Mouse (Mus musculus) CD4-positive, CD25-positive, alpha-beta regulatory T cell, adult 4 months (primary cell): ENCODE results near the gene Ttc38. TPM values are rescaled to one million over a fixed set of nuclear protein-coding genes. Genes with fewer than 3 reads are reported as not detected.
"Not testable (repeated sequence)": the region's sequence is repeated elsewhere in the genome, so short reads cannot be mapped to it uniquely, and the experiment has no call there.

Experiments used
- ATAC-seq: one replicate; pipeline ENCODE4 v1.8.0; 2017
- polyA plus RNA-seq, 2 experiments: library from polyadenylated mRNA; unstranded; fragments of 100-300 nt; shearing (Covaris generic); gene quantifications; one replicate each; pipeline ENCODE4 v1.2.1; 2017

The Ttc38 gene
- polyA plus RNA-seq, 2 experiments from 2014 or later, result 17.6 to 22.4 TPM

DNA sequence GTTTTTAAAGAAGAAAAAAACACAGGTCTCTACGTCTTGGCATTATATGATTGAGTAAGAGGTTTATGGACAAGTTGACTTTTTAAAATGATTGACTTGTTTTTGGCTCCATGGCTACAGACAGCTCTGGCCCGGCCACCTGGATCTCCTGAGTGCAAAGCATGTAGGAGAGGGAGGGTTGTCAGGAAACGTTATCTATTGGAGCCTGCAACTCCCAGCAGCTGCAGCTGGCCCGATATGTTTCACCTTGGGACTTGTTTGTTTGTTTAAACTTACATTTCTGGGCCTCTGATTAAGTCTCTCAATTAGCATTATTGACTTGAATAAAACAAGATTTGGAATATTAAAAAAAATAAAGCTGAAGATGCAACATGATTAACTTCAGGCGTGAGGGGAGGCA, 5.4 kb upstream of the Ttc38 start:
- no peak for ATAC-seq

DNA sequence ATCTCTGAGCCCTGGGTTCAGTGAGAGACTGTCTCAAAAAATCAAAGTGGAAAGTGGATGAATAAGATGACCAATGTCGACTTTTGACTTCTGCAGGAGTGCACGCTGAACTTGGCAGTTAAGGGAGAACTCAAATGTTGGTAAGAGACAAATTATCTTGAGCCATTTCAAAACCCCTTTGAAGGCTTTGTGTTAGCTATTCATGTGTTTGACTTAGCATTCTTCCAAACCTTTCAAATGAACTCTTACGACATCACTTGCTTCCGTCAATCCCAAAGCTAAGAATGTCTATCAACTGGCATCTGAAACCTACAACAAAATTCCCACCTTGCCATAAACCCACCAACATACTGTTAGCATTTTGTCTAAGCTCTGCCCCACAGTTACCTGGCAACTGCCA, 4.0 kb upstream of the Ttc38 start:
- ATAC-seq, result no peak

DNA sequence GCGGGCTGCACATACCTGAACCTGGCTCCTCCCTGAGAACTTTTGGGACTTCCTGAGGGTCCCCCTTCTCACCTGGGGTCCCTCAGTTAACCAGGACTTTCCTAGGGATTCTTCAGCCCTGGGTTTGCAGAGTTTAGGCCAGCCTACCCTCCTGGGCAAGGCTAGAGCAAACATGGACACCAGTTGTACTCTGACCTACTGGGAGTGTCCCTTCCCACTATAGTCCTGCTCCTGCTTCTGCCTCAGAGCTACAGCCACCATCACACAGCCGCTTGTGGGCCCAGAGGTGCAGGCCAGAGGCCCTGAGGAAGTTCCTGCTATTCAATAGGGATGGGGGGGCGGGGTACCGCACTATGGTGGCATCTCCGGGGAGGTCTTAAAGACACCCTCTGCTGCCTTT, 2.6 kb upstream of the Ttc38 start:
- no peak for ATAC-seq

GRCm38 (mm10) chr15:85832599-85832998, 493 bp downstream of the Ttc38 start:
- no peak for ATAC-seq

- no peak for ATAC-seq
These were observed 3.2 kb downstream of the Ttc38 start for GRCm38 (mm10) chr15:85835335-85835734.

- no peak for ATAC-seq
These were observed 4.8 kb downstream of the Ttc38 start for GRCm38 (mm10) chr15:85836887-85837286.

GRCm38 (mm10) chr15:85840983-85841382, 8.9 kb downstream of the Ttc38 start:
- ATAC-seq, result no peak

DNA sequence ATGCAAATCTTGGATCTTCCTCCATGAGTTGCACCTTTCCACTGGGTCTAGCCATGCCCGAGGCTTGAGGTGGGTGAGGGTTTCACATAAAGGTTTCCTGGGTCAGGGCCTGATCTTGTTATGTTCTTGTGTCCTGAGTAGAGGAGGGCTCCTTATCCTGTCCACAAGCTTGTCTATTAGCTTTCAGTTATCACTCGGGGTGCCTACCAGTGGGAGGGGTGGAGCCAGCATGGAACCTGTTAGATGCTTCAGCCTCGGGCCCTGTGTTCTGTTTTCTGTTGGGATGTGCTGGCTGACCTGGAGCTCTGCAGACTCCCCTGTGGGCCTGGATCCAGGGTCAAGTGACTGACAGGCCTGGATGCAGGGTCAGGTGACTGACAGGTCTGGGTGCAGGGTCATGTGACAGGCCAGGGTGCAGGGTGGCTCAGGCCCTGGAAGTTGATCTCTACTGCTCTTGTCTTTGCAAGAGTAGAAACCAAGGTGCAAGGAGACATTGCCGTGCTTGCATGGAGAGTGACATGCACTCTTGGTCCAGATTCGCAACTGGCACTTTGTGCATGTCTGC, 9.8 kb downstream of the Ttc38 start:
- no peak for ATAC-seq

- no peak for ATAC-seq
These were observed 13.0 kb downstream of the Ttc38 start for GRCm38 (mm10) chr15:85845071-85845470.

GRCm38 (mm10) chr15:85851656-85852392, 19.7 kb downstream of the Ttc38 start:
- ATAC-seq, result no peak

- ATAC-seq, result peak; percentile 25
These were observed 26.9 kb downstream of the Ttc38 start for GRCm38 (mm10) chr15:85858980-85859489.

DNA sequence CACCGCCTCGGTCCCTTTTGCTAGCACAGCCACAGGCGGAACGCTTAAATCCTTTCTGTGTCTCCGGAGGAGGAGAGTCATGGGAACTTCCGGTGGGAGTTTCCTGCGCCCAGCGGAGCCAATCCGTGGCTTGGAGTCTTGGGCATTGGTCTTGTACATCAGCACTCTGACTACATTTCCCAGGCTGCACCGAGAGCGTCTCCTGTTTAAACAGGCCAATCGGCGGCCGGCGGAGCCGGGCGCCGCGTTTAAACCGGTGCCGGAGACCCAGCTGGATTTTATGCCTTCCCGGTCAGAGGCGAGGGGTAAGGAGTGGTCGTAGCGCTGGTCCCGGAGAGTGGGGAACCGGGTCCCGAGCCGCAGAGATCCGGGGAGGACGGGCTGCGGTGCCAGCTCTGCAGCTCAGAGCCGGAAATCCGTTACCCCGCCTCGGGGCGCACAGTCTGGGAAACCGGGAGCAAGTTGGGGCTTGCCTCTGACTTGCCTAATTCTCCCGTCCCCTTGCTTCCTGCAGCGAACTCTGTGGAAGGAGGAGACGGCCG, 27.5 kb downstream of the Ttc38 start, which contains the start of gene Gtse1:
Gene Gtse1, plus strand, starts transcription at position 256 of the 542 bp plus-strand sequence.
- peak; percentile 100 for ATAC-seq

DNA sequence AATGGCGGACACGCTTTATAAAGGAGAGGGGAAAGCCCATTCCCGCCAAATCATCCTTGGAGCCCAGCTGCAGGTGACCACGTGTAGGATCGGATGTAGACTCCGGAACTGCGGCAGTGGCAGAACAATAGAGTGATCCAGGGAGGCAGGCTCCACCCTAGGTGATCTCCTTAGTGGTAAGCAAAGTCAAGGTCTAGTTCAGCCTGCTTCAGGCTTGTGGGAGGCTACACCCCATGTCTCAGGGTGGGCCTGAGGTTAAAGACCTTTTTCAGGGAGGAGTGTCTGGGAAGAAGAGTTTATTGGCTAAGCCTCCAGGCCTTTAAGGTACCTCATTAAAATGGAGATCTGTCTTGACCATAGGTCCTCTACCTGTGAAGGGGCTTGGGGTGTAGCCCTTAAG, 33.8 kb downstream of the Ttc38 start:
- not testable (repeated sequence) for ATAC-seq

DNA sequence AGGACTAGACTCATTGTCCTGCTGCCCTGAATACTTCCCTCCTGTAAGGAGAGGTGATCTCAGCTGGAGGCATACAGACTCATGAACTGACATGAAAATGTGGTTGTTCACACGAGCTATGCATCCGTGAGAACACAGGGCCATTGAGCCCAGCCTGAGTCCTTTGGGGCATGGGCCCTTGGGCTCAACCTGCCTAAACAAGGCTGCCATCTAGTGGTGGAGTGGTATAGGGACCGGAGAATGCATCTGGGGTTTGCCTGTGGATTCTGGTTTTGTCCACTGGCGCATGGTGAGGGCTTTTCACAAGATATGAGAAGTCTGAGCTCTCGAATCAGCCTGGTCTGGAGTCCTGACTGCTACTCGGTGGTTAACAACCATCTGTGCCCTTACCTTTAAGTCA, 35.6 kb downstream of the Ttc38 start:
- ATAC-seq, result peak; percentile 90

- no peak for ATAC-seq
These were observed 45.2 kb downstream of the Ttc38 start for GRCm38 (mm10) chr15:85877336-85877735.

DNA sequence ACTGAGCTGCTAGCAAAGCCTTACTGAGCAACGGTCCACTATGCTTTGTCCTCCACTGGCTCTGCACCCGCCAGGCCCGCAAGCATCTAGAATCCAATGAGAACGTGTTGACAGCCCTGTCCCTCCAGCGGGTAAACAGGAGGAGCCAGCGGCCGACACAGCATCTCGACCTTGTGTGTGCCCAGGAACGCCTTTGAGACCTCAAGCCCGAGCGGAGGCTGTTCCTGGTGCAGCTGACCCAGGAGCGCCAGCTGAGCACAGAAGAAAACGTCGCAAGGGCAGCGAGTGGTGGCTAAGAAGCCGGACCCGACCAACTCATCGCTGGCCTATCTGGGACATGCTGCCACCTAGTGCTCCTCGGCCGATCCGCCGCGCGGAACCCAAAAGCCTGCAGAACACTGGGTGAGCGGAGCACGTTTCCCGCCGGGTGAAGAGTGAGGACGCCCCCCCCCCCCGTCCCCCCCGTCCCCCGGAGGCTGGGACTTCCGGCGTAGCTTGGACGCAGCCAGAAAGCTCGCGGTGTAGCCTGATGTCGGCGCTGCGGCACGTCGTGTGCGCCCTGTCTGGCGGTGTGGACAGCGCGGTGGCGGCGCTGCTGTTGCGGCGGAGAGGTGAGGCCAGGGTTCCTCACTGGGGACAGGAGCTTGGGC, 46.9 kb downstream of the Ttc38 start, which contains the start of gene Trmu:
Gene Trmu, plus strand, starts transcription at position 465 of the 650 bp plus-strand sequence.
- peak; percentile 92 for ATAC-seq

- peak; percentile 35 for ATAC-seq
These were observed 47.4 kb downstream of the Ttc38 start for GRCm38 (mm10) chr15:85879498-85879895.

DNA sequence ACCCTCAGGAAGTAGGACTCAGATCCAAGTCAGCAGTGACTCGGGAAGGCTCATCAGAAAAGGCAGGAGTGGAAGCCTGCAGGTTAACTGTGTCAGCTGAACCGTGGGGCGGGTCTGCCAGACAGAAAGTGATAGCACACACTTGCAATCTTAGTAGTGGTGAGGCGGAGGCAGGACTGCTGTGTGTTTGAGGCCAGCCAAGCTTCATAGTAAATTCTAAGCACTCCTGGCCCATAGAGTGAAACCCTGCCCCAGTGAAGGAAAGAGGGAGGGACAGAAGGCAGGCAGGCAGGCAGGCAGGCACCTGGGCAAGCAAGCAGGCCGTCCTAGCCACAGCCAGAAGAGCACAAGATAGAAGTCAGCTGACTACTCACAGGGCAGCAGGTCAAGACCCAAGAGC, 53.5 kb downstream of the Ttc38 start:
- ATAC-seq, result no peak

- no peak for ATAC-seq
These were observed 57.1 kb downstream of the Ttc38 start for GRCm38 (mm10) chr15:85889235-85889634.

GRCm38 (mm10) chr15:85891971-85892370, 59.9 kb downstream of the Ttc38 start:
- ATAC-seq, result no peak

- no peak for ATAC-seq
These were observed 60.5 kb downstream of the Ttc38 start for GRCm38 (mm10) chr15:85892498-85893118.

DNA sequence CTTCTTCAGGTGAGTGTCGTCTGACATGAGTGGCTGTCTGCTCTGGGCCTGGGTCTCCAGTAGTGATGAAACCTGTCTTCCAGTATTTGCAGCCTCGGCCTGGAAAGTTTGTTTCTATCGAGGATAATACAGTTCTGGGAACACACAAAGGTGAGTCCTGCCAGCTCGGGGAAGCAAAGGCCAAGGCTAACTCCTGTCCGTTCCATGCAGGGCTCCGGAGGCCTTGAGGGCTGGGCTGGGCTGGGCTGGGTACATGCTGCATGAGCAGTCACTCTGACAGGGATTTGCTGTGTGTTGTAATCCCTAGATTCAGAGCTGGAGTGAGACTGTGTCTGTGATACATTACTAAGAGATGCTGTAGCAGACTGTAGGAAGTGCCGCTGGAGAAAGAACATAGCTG, 61.8 kb downstream of the Ttc38 start:
- no peak for ATAC-seq

DNA sequence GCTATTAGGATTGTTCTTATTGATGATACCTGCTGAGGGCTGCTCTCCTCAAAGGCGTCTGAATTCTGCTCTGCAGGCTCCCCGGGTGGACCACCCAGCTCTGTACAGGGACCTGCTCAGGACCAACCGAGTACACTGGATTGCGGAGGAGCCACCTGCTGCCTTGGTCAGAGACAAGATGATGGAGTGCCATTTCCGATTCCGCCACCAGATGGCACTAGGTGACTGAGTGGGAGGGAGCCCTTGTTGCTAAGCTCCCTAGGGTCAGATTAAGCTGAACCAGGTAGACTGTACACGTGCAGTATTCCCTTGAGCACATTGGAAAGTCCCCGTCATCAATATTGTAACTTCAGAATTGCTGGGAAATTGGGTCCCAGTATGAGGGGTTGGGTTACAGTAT, 64.2 kb downstream of the Ttc38 start:
- ATAC-seq, result peak; percentile 81
